Mouse (Mus musculus) heart, embryonic 15.5 days (tissue): ENCODE results near the gene Gm48551. TPM values are rescaled to one million over a fixed set of nuclear protein-coding genes. Genes with fewer than 3 reads are reported as not detected.

ENCODE experiments used
- ATAC-seq: fragments of 200-750 bp; cut with Nextera tagmentation; replicated peaks from 2 replicates; pipeline ENCODE4 v1.8.0; 2017; ENCODE audit warnings: low read depth, moderate TSS enrichment; ENCODE audit not compliant: insufficient number of reproducible peaks, insufficient read depth, low FRiP score
- H3K27ac ChIP-seq: fragments of 300-500 bp; sonication (generic); 2 replicates; pipeline ENCODE4 v1.5.1; 2015; ENCODE audit warnings: mild to moderate bottlenecking, inconsistent platforms
- H3K27me3 ChIP-seq: fragments of 300-500 bp; sonication (generic); 2 replicates; pipeline ENCODE4 v1.6.1; 2015; ENCODE audit warnings: inconsistent platforms
- H3K36me3 ChIP-seq: fragments of 300-500 bp; sonication (generic); 2 replicates; pipeline ENCODE4 v1.6.1; 2015; ENCODE audit warnings: mild to moderate bottlenecking, inconsistent platforms
- H3K4me1 ChIP-seq: fragments of 300-500 bp; sonication (generic); replicated peaks from 2 replicates; pipeline ENCODE4 v1.6.1; 2015; ENCODE audit warnings: inconsistent platforms
- H3K4me2 ChIP-seq: fragments of 300-500 bp; sonication (generic); 2 replicates; pipeline ENCODE4 v1.6.1; 2015; ENCODE audit warnings: inconsistent platforms, mild to moderate bottlenecking, moderate library complexity
- H3K4me3 ChIP-seq: fragments of 300-500 bp; sonication (generic); 2 replicates; pipeline ENCODE4 v1.5.1; 2015; ENCODE audit warnings: mild to moderate bottlenecking, inconsistent platforms
- H3K9ac ChIP-seq: fragments of 300-500 bp; sonication (generic); 2 replicates; pipeline ENCODE4 v1.6.1; 2015; ENCODE audit warnings: mild to moderate bottlenecking, inconsistent platforms
- H3K9me3 ChIP-seq: fragments of 300-500 bp; sonication (generic); replicated peaks from 2 replicates; pipeline ENCODE4 v1.6.1; 2016; ENCODE audit warnings: inconsistent platforms
- WGBS: fragments of 180-500 bp; shearing (Covaris S2); methylation state at CpG from one replicate; pipeline ENCODE4 v1.1.7; 2015; ENCODE audit warnings: mixed read lengths; 5-methylcytosine and 5-hydroxymethylcytosine counted together
- polyA plus RNA-seq: library from polyadenylated mRNA; unstranded; fragments of >200 nt; fragmentation: Nextera tagmentation; extraction: Ambion mirVana; gene quantifications from 2 replicates; pipeline ENCODE4 v1.2.1, GENCODE M21; 2015

The Gm48551 gene
- polyA plus RNA-seq, 1 experiment from 2014 or later, result 2.2 TPM

DNA sequence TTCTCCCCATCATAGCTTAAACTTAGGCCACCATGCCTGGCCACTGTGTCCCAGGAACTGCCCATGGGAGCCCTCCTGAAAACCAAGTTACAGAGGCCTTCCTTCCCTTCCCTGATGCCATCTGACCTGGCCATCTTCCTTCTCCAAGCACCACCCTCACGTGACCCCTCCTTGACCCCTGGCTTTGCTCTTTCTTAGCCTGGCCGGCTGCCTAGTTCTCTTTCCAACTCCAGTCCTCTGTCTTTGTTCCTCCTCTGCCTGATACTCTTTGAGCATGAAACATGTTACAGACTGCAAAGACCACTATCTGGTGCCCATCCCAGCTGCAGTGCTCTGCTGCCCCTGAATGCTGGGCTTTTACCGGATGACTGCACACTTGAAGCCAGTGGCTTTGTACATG, 5.1 kb downstream of the Gm48551 start:
- H3K27me3 ChIP-seq, result no peaks in the 10 kb centered on the region
- H3K4me3 ChIP-seq, result no peak overlapping the region
- peaks cover 28% of the 10 kb centered on the region for H3K36me3 ChIP-seq
- 41% methylated on average over 3 of the region's 3 CpGs for WGBS
- H3K4me2 ChIP-seq, result no peak overlapping the region
- peak overlapping the region; percentile 36 for H3K9ac ChIP-seq
- no peaks in the 10 kb centered on the region for H3K9me3 ChIP-seq
- H3K27ac ChIP-seq, result peak overlapping the region; percentile 63
- H3K4me1 ChIP-seq, result peaks cover 43% of the 10 kb centered on the region
- no peak for ATAC-seq

GRCm38 (mm10) chr10:81389801-81390677, 5.8 kb downstream of the Gm48551 start:
- Histone ChIP-seq H3K4me3 (no peak overlapping the region), H3K9ac (peak overlapping the region; percentile 36), H3K9me3 (no peaks in the 10 kb centered on the region), H3K4me1 (peaks cover 40% of the 10 kb centered on the region), H3K36me3 (peaks cover 28% of the 10 kb centered on the region), H3K4me2 (no peak overlapping the region), H3K27ac (peak overlapping the region; percentile 63), H3K27me3 (no peaks in the 10 kb centered on the region)
- 58% methylated on average over 23 of the region's 23 CpGs for WGBS
- peak; percentile 10; the same call in 1 of the 2 replicates for ATAC-seq

DNA sequence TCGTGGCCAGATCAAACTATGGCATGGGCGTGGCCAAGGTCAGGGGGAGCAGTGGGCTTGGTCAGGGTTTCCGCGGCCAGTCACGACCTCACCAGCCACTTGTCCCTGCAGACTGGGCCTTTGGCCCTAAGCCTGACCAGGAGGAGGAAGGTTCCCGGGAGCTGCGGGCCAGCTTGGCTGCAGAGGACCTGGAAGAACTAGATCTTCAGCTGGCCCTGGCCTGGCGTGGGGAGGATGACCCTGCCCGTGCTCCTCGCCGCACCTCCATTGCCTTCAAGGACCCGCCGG, 6.4 kb downstream of the Gm48551 start:
- 83% methylated on average over 13 of the region's 13 CpGs for WGBS
- Histone ChIP-seq H3K27ac (no peak overlapping the region), H3K9ac (peak overlapping the region; percentile 20; the same call in 1 of the 2 replicates), H3K4me3 (no peak overlapping the region), H3K9me3 (no peaks in the 10 kb centered on the region), H3K4me1 (peaks cover 34% of the 10 kb centered on the region), H3K27me3 (no peaks in the 10 kb centered on the region), H3K4me2 (no peak overlapping the region), H3K36me3 (peaks cover 28% of the 10 kb centered on the region)
- no peak for ATAC-seq

DNA sequence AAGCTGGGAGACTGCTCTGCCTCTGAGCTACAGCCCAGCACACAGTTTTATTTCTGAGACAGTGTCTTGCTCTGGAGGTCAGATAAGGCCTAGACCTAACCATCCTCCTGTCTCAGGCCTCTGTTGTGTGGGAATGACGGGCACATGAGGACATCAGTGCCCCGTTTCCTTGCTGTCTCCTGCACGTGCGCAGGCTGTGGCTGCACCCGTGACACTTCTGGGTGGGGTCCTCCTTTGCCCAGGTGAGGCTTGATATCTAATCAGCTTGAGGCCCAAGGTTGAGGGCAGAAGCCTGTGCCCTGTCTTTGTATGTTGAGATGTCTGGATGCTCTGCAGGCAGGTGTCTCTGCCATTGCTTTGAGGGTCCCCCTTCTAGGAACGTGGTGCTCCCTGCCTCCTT, 8.0 kb downstream of the Gm48551 start:
- H3K9ac ChIP-seq, result no peak overlapping the region
- no peak overlapping the region for H3K4me2 ChIP-seq
- H3K27me3 ChIP-seq, result no peaks in the 10 kb centered on the region
- H3K9me3 ChIP-seq, result no peaks in the 10 kb centered on the region
- no peak overlapping the region for H3K4me3 ChIP-seq
- 86% methylated on average over 6 of the region's 6 CpGs for WGBS
- peaks cover 30% of the 10 kb centered on the region for H3K4me1 ChIP-seq
- H3K27ac ChIP-seq, result no peak overlapping the region
- peaks cover 16% of the 10 kb centered on the region for H3K36me3 ChIP-seq
- no peak for ATAC-seq

DNA sequence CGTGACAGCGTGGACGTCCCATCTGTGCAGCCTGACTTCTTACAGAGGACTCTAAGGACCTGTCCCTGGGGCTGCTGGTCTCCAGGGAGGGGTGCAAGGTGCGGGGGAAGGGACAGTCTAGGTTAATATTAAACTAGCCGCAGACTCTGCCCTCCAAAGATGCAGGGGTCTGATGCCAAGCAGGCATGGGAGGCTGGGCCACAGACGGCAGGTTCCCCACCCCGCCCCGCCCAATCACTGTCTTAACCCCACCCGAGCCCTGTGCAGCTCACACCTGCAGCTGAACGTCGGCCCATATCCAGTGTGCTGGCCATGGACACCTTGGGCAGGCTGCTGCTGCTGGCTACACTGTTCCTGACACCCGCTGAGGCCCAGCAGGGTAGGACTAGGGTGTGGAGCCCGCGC, 8.5 kb downstream of the Gm48551 start, which contains the start of gene Smim24:
Gene Smim24 (plus strand): TSS at position 271 of the 405 bp plus-strand sequence.
- H3K36me3 ChIP-seq, result peaks cover 16% of the 10 kb centered on the region
- no peaks in the 10 kb centered on the region for H3K27me3 ChIP-seq
- H3K4me1 ChIP-seq, result peaks cover 30% of the 10 kb centered on the region
- no peaks in the 10 kb centered on the region for H3K9me3 ChIP-seq
- peak within 1 kb of the TSS; percentile 69 for H3K4me2 ChIP-seq
- peak within 1 kb of the TSS; percentile 41 for H3K4me3 ChIP-seq
- WGBS, result 58% methylated on average over 14 of the region's 14 CpGs
- H3K9ac ChIP-seq, result peak within 1 kb of the TSS; percentile 53
- peak within 1 kb of the TSS; percentile 71 for H3K27ac ChIP-seq
- no peak; the same call in 1 of the 2 replicates for ATAC-seq

DNA sequence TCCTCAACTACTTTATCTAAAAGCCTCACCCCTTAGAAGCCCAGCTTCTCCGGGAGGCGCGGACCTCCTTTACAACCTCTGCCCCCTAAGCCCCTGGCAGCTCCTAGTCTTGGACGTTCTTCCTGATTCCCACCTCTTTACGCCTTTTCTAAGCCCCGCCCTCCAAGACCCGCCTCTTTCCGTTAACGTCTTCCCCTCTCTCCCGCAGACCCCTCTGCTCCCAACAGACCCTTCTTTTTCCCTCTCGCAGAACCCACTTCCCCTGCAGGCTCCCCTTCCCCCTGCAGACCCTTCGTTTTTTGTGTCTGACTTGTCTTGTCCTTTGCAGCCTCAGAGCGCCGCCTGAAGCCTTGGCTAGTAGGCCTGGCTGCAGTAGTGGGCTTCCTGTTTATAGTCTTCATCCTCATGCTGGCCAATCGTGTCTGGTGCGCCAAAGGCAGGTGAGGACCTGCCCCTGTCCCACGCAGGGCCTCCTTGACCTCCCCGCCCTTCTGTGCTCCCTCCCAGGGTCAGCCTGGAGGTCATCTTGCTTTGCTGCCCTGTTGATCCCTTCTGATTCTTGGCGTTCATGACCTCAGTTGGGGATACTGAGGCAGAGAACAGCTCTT, 9.3 kb downstream of the Gm48551 start:
- peak overlapping the region; percentile 41 for H3K4me3 ChIP-seq
- WGBS, result 9% methylated on average over 19 of the region's 19 CpGs
- H3K36me3 ChIP-seq, result peaks cover 17% of the 10 kb centered on the region; the same call in 1 of the 2 replicates
- no peaks in the 10 kb centered on the region for H3K27me3 ChIP-seq
- H3K4me1 ChIP-seq, result peaks cover 32% of the 10 kb centered on the region
- no peak for ATAC-seq
- peak overlapping the region; percentile 71 for H3K27ac ChIP-seq
- H3K9ac ChIP-seq, result peak overlapping the region; percentile 53
- H3K4me2 ChIP-seq, result peak overlapping the region; percentile 69
- no peaks in the 10 kb centered on the region for H3K9me3 ChIP-seq

DNA sequence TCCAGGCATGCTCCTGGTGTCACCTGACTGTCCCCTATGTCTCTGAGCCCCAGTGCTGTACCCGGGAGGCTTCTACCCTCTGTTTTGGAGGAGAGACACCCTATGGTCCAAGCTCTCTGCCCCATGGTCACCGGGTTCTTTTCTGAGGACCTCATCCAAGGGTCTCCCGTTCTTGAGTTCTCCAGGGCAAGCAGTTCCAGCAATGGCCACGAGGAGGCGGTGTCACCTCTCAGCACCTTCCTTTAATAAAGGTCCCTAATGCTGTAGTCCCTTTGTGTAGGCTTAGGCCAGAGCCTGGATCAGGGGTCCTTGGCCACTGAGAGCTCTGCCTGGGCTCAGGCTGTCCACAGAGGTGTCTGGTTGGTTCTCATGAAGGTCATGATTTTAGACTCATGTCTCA, 10.9 kb downstream of the Gm48551 start:
- ATAC-seq, result no peak
- H3K4me2 ChIP-seq, result no peak overlapping the region
- no peaks in the 10 kb centered on the region for H3K9me3 ChIP-seq
- H3K9ac ChIP-seq, result no peak overlapping the region
- H3K27me3 ChIP-seq, result no peaks in the 10 kb centered on the region
- H3K27ac ChIP-seq, result no peak overlapping the region
- peaks cover 26% of the 10 kb centered on the region for H3K36me3 ChIP-seq
- 14% methylated on average over 5 of the region's 5 CpGs for WGBS
- peaks cover 21% of the 10 kb centered on the region for H3K4me1 ChIP-seq
- no peak overlapping the region for H3K4me3 ChIP-seq

DNA sequence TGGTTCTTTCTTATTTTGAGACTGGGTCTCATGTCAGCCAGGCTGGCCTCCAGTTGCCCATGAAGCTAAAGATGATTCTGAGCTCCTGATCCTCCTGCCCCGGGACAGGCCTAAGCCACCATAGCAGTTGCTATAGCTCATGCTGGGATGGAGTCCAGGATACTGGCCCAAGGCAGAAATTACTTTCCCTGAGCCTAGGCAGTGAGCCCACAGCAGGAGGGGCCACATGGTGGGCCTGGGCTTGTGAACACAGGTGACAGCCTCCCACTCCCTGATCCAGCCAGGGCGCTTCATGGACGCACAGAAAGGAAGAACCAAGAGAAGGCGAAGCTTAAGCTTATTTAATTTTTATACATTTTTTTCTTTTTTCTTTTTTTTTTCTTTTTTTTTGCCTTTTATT, 11.6 kb downstream of the Gm48551 start:
- 91% methylated on average over 4 of the region's 4 CpGs for WGBS
- H3K36me3 ChIP-seq, result peaks cover 33% of the 10 kb centered on the region
- peaks cover 20% of the 10 kb centered on the region for H3K4me1 ChIP-seq
- H3K4me3 ChIP-seq, result no peak overlapping the region
- H3K27ac ChIP-seq, result no peak overlapping the region
- no peaks in the 10 kb centered on the region for H3K27me3 ChIP-seq
- ATAC-seq, result no peak
- no peak overlapping the region for H3K4me2 ChIP-seq
- no peak overlapping the region for H3K9ac ChIP-seq
- H3K9me3 ChIP-seq, result no peaks in the 10 kb centered on the region

DNA sequence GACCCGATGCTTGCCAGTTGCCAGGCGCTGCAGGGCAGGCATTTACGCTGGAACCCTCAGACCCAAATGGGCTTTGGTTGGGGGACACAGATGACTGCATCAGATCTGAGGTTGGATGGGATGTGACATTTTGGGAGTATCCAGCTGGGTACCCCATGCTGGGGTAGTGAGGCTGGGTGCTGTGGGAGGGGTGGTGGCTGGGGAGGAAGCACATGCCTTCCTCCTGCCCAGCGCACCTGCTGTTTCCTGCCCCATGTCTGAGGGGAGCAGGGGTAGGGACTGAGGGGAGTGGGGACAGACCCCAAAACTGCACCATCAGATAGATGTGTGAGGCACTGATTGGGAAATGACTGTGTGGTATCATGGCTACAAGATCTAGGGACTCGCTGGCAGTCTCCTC, 12.5 kb downstream of the Gm48551 start:
- Histone ChIP-seq H3K36me3 (peaks cover 34% of the 10 kb centered on the region), H3K4me1 (peaks cover 29% of the 10 kb centered on the region), H3K27ac (no peak overlapping the region), H3K27me3 (no peaks in the 10 kb centered on the region), H3K4me2 (no peak overlapping the region), H3K9ac (peak overlapping the region; percentile 26; the same call in 1 of the 2 replicates), H3K9me3 (no peaks in the 10 kb centered on the region), H3K4me3 (no peak overlapping the region)
- 80% methylated on average over 5 of the region's 5 CpGs for WGBS
- ATAC-seq, result no peak

- Histone ChIP-seq H3K4me3 (no peak overlapping the region), H3K4me2 (no peak overlapping the region), H3K9me3 (no peaks in the 10 kb centered on the region), H3K9ac (no peak overlapping the region), H3K27ac (no peak overlapping the region), H3K27me3 (no peaks in the 10 kb centered on the region), H3K4me1 (peaks cover 31% of the 10 kb centered on the region), H3K36me3 (peaks cover 43% of the 10 kb centered on the region)
- no peak for ATAC-seq
- WGBS, result 73% methylated on average over 5 of the region's 5 CpGs
Measured at GRCm38 (mm10) chr10:81399296-81399695, 15.0 kb downstream of the Gm48551 start.

DNA sequence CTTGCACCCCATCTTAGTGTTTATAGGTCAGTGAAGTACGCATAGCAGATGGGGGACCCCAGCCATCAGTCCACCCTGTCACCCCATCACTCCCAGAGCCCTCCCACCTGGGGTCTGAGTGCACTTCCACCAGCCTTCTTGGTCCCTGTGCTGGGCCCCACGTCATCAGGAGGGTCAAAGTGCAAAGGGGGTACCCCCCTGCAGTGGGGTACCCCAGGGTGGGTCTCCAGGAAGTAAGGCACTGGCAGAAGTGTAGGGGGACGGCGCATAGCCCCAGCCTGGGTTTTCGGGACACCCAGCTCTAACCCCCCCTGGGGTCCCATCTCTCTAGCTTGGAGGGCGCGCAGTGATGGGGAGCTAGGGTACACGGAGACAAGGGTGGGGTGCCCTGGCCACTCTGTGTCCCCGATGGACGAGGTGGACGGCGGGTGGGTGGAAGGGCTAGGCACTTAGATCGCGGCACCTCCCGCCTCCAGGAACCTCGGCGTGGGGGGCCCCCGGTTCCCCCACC, 15.6 kb downstream of the Gm48551 start:
- WGBS, result 85% methylated on average over 18 of the region's 18 CpGs
- H3K4me3 ChIP-seq, result no peak overlapping the region
- H3K27me3 ChIP-seq, result no peaks in the 10 kb centered on the region
- no peak overlapping the region for H3K4me2 ChIP-seq
- peaks cover 37% of the 10 kb centered on the region for H3K4me1 ChIP-seq
- no peaks in the 10 kb centered on the region for H3K9me3 ChIP-seq
- H3K36me3 ChIP-seq, result peaks cover 48% of the 10 kb centered on the region
- no peak overlapping the region for H3K9ac ChIP-seq
- ATAC-seq, result no peak
- no peak overlapping the region for H3K27ac ChIP-seq
